Mouse (Mus musculus) midbrain, embryonic 11.5 days (tissue): Measurements from ENCODE around the gene Gprin3. TPM values are rescaled to one million over a fixed set of nuclear protein-coding genes. Genes with fewer than 3 reads are reported as not detected.

Experiments
- ATAC-seq: fragments of 200-750 bp; cut with Nextera tagmentation; 2 replicates; pipeline ENCODE4 v1.8.0; 2017; ENCODE audit warnings: moderate TSS enrichment, moderate library complexity; ENCODE audit not compliant: low FRiP score
- DNase-seq: peaks from one replicate; pipeline ENCODE4 v3.0.0; 2015; ENCODE audit warnings: low spot score; ENCODE audit errors: missing footprints
- H3K27ac ChIP-seq: fragments of 300-500 bp; sonication (generic); 2 replicates; pipeline ENCODE4 v1.5.1; 2014; ENCODE audit warnings: low read depth, low read length
- H3K27me3 ChIP-seq: fragments of 300-500 bp; sonication (generic); 2 replicates; pipeline ENCODE4 v1.6.1; 2014; ENCODE audit warnings: mild to moderate bottlenecking, low read length, moderate library complexity, mixed read lengths; ENCODE audit not compliant: control insufficient read depth, insufficient read depth
- H3K36me3 ChIP-seq: fragments of 300-500 bp; sonication (generic); 2 replicates; pipeline ENCODE4 v1.6.1; 2014; ENCODE audit warnings: mild to moderate bottlenecking, low read length, moderate library complexity, mixed read lengths; ENCODE audit not compliant: control insufficient read depth, insufficient read depth
- H3K4me1 ChIP-seq: fragments of 300-500 bp; sonication (generic); 2 replicates; pipeline ENCODE4 v1.6.1; 2014; ENCODE audit warnings: low read length; ENCODE audit not compliant: control insufficient read depth, insufficient read depth
- H3K4me2 ChIP-seq: fragments of 300-500 bp; sonication (generic); 2 replicates; pipeline ENCODE4 v1.6.1; 2014; ENCODE audit warnings: mild to moderate bottlenecking, moderate library complexity
- H3K4me3 ChIP-seq: fragments of 300-500 bp; sonication (generic); 2 replicates; pipeline ENCODE4 v1.5.1; 2014; ENCODE audit warnings: low read depth, low read length
- H3K9ac ChIP-seq: fragments of 300-500 bp; sonication (generic); 2 replicates; pipeline ENCODE4 v1.6.1; 2014; ENCODE audit warnings: low read length
- H3K9me3 ChIP-seq: fragments of 300-500 bp; sonication (generic); 2 replicates; pipeline ENCODE4 v1.6.1; 2016; ENCODE audit warnings: low read length; ENCODE audit not compliant: control insufficient read depth
- WGBS: fragments of 180-500 bp; shearing (Covaris S2); extraction: QIAGEN DNeasy Blood & Tissue Kit; methylation state at CpG from one replicate; pipeline ENCODE4 v1.1.7; 2014; 5-methylcytosine and 5-hydroxymethylcytosine counted together
- polyA plus RNA-seq: library from polyadenylated mRNA; unstranded; fragments of >200 nt; fragmentation: Nextera tagmentation; extraction: Ambion mirVana; gene quantifications from 2 replicates; pipeline ENCODE4 v1.2.1, GENCODE M21; 2014

Gene Gprin3
- polyA plus RNA-seq, 1 experiment from 2014 or later, result 0.26 TPM

GRCm38 (mm10) chr6:59423836-59424235 is 2.3 kb downstream of the Gprin3 start:
- ATAC-seq, result no peak
- no peaks in the 10 kb centered on the region for H3K36me3 ChIP-seq
- H3K27ac ChIP-seq, result no peak overlapping the region
- H3K4me2 ChIP-seq, result no peak overlapping the region
- DNase-seq, result no peak
- 68% methylated on average over 1 of the region's 1 CpGs for WGBS
- H3K4me3 ChIP-seq, result no peak overlapping the region
- H3K9ac ChIP-seq, result no peak overlapping the region
- no peaks in the 10 kb centered on the region for H3K9me3 ChIP-seq
- no peaks in the 10 kb centered on the region for H3K4me1 ChIP-seq
- H3K27me3 ChIP-seq, result no peaks in the 10 kb centered on the region

DNA sequence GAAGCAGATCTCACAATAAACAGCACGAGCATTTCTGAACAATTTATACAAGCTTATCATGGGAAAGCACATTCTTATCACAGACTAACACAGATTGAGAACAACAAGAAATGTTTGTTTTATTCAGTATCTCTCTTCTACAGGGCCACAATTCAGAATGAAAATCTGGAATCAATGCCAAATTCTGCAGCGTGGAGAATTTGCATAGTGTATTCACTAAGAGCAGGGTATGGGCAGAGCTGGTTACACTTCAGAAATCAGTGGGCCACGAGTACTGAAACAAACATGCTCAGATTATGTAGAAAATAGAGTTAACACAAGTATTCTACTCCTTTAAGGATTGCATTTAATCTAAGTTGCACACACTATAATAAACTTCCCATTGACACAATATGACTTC is 6.8 kb downstream of the Gprin3 start:
- Histone ChIP-seq H3K36me3 (no peaks in the 10 kb centered on the region), H3K27ac (no peak overlapping the region), H3K4me2 (no peak overlapping the region), H3K4me3 (no peak overlapping the region), H3K4me1 (no peaks in the 10 kb centered on the region), H3K9ac (no peak overlapping the region), H3K9me3 (no peaks in the 10 kb centered on the region), H3K27me3 (no peaks in the 10 kb centered on the region)
- WGBS, result 71% methylated on average over 3 of the region's 3 CpGs
- DNase-seq (no peak), ATAC-seq (no peak)

- Histone ChIP-seq H3K9me3 (no peaks in the 10 kb centered on the region), H3K36me3 (no peaks in the 10 kb centered on the region), H3K4me2 (no peak overlapping the region), H3K9ac (no peak overlapping the region), H3K4me3 (no peak overlapping the region), H3K4me1 (no peaks in the 10 kb centered on the region), H3K27ac (no peak overlapping the region), H3K27me3 (no peaks in the 10 kb centered on the region)
- ATAC-seq, result no peak
- DNase-seq, result no peak
- 77% methylated on average over 2 of the region's 2 CpGs for WGBS
Observed at GRCm38 (mm10) chr6:59418659-59419058, 7.4 kb downstream of the Gprin3 start.

GRCm38 (mm10) chr6:59414816-59415215 is 11.3 kb downstream of the Gprin3 start:
- no peak overlapping the region for H3K4me3 ChIP-seq
- DNase-seq (no peak), ATAC-seq (no peak)
- H3K4me1 ChIP-seq, result peaks cover 4% of the 10 kb centered on the region; the same call in 1 of the 2 replicates
- no peak overlapping the region for H3K27ac ChIP-seq
- H3K9me3 ChIP-seq, result no peaks in the 10 kb centered on the region
- no peak overlapping the region for H3K4me2 ChIP-seq
- no peaks in the 10 kb centered on the region for H3K27me3 ChIP-seq
- H3K9ac ChIP-seq, result no peak overlapping the region
- H3K36me3 ChIP-seq, result no peaks in the 10 kb centered on the region
- 93% methylated on average over 6 of the region's 6 CpGs for WGBS

GRCm38 (mm10) chr6:59412417-59413346 is 13.4 kb downstream of the Gprin3 start:
- ATAC-seq (no peak), DNase-seq (no peak)

DNA sequence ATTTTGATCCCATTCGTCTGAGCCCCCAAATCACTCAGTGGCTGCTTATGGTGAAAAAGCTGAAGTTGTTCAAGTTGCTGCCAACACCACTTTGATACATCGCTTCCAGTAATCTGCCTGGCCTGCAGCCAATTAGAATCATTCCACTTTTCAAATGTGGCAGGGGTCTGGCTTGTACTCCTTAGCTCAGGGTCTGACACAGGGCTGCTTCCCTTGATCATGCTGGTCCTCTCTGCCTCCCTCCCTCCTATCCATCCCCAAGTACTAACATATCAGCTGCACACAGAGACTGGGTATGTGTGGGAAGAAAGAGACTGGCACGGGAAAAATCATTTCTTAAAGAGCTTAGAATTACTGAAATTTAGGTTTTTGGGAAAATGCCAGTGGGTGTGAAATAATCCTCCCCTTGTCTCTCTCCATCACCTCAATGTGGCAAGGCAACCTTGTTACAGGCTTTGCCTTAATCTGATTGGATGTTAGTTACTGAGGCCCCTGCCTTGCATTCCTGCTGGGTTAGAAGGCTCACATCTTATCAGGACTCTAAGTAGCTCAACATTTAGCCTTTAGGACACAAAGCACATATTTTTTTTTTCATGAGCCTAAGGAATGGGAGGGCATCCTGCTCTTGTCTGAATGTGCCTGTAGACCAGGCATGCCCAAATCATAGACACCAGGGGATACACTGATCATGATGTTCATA is 16.9 kb downstream of the Gprin3 start:
- H3K36me3 ChIP-seq, result no peaks in the 10 kb centered on the region
- H3K4me2 ChIP-seq, result no peak overlapping the region
- DNase-seq (no peak), ATAC-seq (no peak)
- no peak overlapping the region for H3K9ac ChIP-seq
- no peaks in the 10 kb centered on the region for H3K27me3 ChIP-seq
- H3K4me3 ChIP-seq, result no peak overlapping the region
- H3K4me1 ChIP-seq, result peaks cover 4% of the 10 kb centered on the region; the same call in 1 of the 2 replicates
- H3K9me3 ChIP-seq, result no peaks in the 10 kb centered on the region
- H3K27ac ChIP-seq, result no peak overlapping the region
- WGBS, result 76% methylated on average over 3 of the region's 3 CpGs

More at GRCm38 (mm10) chr6:59412417-59413346, 13.4 kb downstream of the Gprin3 start:
- Histone ChIP-seq H3K27me3 (no peaks in the 10 kb centered on the region), H3K36me3 (no peaks in the 10 kb centered on the region), H3K27ac (no peak overlapping the region), H3K9ac (no peak overlapping the region), H3K9me3 (no peaks in the 10 kb centered on the region), H3K4me2 (no peak overlapping the region), H3K4me1 (peaks cover 4% of the 10 kb centered on the region; the same call in 1 of the 2 replicates), H3K4me3 (no peak overlapping the region)
- 55% methylated on average over 13 of the region's 13 CpGs for WGBS

- Histone ChIP-seq H3K4me3 (no peak overlapping the region), H3K27ac (no peak overlapping the region), H3K27me3 (no peaks in the 10 kb centered on the region), H3K9ac (no peak overlapping the region), H3K9me3 (no peaks in the 10 kb centered on the region), H3K36me3 (no peaks in the 10 kb centered on the region), H3K4me2 (no peak overlapping the region), H3K4me1 (no peaks in the 10 kb centered on the region)
- no peak for DNase-seq
- 86% methylated on average over 4 of the region's 4 CpGs for whole genome bisulfite sequencing
- no peak for ATAC-seq
Observed at GRCm38 (mm10) chr6:59407482-59407997, 18.6 kb downstream of the Gprin3 start.

- no peaks in the 10 kb centered on the region for H3K9me3 ChIP-seq
- no peak for DNase-seq
- no peak overlapping the region for H3K4me2 ChIP-seq
- H3K4me1 ChIP-seq, result no peaks in the 10 kb centered on the region
- H3K9ac ChIP-seq, result no peak overlapping the region
- no peak overlapping the region for H3K4me3 ChIP-seq
- no peak for ATAC-seq
- H3K36me3 ChIP-seq, result no peaks in the 10 kb centered on the region
- H3K27ac ChIP-seq, result no peak overlapping the region
- 87% methylated on average over 3 of the region's 3 CpGs for WGBS
- no peaks in the 10 kb centered on the region for H3K27me3 ChIP-seq
Observed at GRCm38 (mm10) chr6:59390208-59390607, 35.9 kb downstream of the Gprin3 start.

DNA sequence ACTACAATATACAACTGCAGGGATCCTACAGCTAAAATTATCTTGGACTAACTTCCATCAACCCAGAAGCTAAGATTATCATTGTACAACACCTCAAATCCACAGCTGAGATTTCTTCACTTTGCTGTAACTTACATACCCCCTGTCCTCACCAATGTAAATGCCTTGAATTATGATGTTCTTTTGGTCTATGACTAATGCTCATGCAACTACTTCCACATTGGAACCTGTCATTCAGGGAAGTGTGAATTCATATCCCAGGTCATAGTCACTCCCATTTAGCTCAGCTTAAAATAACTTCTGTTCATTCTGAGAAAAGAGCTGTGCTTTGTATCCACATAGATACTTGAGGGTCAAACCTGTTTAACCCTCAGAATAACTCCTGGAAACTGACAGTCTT is 60.8 kb downstream of the Gprin3 start:
- H3K36me3 ChIP-seq, result no peaks in the 10 kb centered on the region
- H3K27ac ChIP-seq, result no peak overlapping the region
- no peak overlapping the region for H3K4me2 ChIP-seq
- no peaks in the 10 kb centered on the region for H3K27me3 ChIP-seq
- DNase-seq (no peak), ATAC-seq (no peak)
- H3K9me3 ChIP-seq, result no peaks in the 10 kb centered on the region
- no peak overlapping the region for H3K9ac ChIP-seq
- no peak overlapping the region for H3K4me3 ChIP-seq
- H3K4me1 ChIP-seq, result no peaks in the 10 kb centered on the region
